Mouse (Mus musculus) G1E (cell line): ENCODE results near the gene Hhex.

Experiments
- CTCF ChIP-seq: IDR thresholded peaks from 2 replicates; pipeline ENCODE4 v1.5.1; 2012; ENCODE audit warnings: low read depth, low read length, inconsistent platforms, mixed read lengths
- GATA1 ChIP-seq: IDR thresholded peaks from 2 replicates; pipeline ENCODE4 v1.6.1; 2012; ENCODE audit warnings: borderline replicate concordance, low read length, inconsistent platforms, mixed read lengths

- TF ChIP-seq CTCF: no peak
- no peak for TF ChIP-seq GATA1
Measured at GRCm38 (mm10) chr19:37434263-37434951, at the start of gene Hhex.
